ENCODE assay signal across 16 mouse cellular contexts in the genomic region with DNA sequence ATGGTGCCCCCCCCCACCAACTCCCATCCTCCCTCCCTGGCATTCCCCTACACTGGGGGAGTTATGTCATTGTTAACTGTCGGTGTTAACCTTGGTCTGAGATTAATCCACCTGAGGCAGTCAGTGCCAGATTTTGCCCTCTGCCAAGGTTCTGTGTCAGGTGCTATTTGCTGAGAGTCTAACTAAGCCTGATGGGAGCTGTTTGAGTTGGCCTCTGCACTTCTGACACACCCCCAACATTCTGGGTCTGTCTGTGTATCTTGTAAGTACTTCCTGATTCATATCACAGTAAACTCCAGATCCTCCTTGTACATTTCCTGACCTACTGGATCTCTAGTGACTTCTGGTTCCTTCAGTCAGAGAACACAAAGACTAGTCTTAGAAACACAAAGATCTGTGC. TPM values are rescaled to one million over a fixed set of nuclear protein-coding genes. Genes with fewer than 3 reads are reported as not detected.
DNase-seq lines count a peak whose midpoint lies in the region; ATAC-seq lines count a peak whose summit lies in the region.
"Had no signal": no experiment of that assay in that cellular context is flagged by ENCODE, and none has a peak within 500 bp of the region (broad histone marks: within the 10 kb centered on the region; RNA-seq: fewer than 3 reads in every experiment).

No protein-coding gene starts in this region.

- peaks cover 13% of the 10 kb centered on the region for H3K4me1 ChIP-seq in heart, embryonic 10.5 days
- peaks cover 18% of the 10 kb centered on the region for H3K4me1 ChIP-seq in heart, embryonic 12.5 days (replicated peaks)
- peaks cover 15% of the 10 kb centered on the region for H3K4me1 ChIP-seq in midbrain, embryonic 13.5 days (replicated peaks)
- H3K4me1 ChIP-seq in midbrain, embryonic 14.5 days (ENCODE audit: control insufficient read depth, insufficient read depth, low read length), result 0 out of 2 replicates have a peak, but pooled peaks cover 6% of the 10 kb centered on the region

- no peaks in the 10 kb centered on the region for H3K27me3 ChIP-seq in heart, embryonic 10.5 days (ENCODE audit: insufficient read depth, poor library complexity, severe bottlenecking)
- no peaks in the 10 kb centered on the region for H3K27me3 ChIP-seq in heart, embryonic 12.5 days (replicated peaks)
- no peaks in the 10 kb centered on the region for H3K27me3 ChIP-seq in midbrain, embryonic 13.5 days
- no peaks in the 10 kb centered on the region for H3K27me3 ChIP-seq in midbrain, embryonic 14.5 days (ENCODE audit: control insufficient read depth, insufficient read depth, low read length)
- H3K27me3 ChIP-seq: liver, embryonic 15.5 days had no signal

- DNase-seq in heart, embryonic 10.5 days (ENCODE audit: low spot score), result peak; percentile 28
- peak; percentile 21 for DNase-seq in 416B (ENCODE audit: low read depth)
- peak; percentile 43 for DNase-seq in kidney, postnatal 10 days
- DNase-seq in lung, postnatal 14 days, result peak; percentile 19
- no peak for DNase-seq in midbrain, embryonic 14.5 days
- DNase-seq in cerebellum, postnatal 10 days, result no peak
- DNase-seq: cerebellum, adult 8-10 months; embryo, embryonic 11 days; forebrain, postnatal 0 days; thymus, postnatal 25 days had no signal

- H3K9me3 ChIP-seq in heart, embryonic 10.5 days, result no peaks in the 10 kb centered on the region
- H3K9me3 ChIP-seq in heart, embryonic 12.5 days (replicated peaks), result no peaks in the 10 kb centered on the region
- no peaks in the 10 kb centered on the region for H3K9me3 ChIP-seq in midbrain, embryonic 13.5 days
- H3K9me3 ChIP-seq in midbrain, embryonic 14.5 days (ENCODE audit: control insufficient read depth, low read length), result no peaks in the 10 kb centered on the region
- H3K9me3 ChIP-seq: liver, embryonic 15.5 days; midbrain, embryonic 10.5 days had no signal

- no peak overlapping the region for H3K4me2 ChIP-seq in heart, embryonic 12.5 days
- H3K4me2 ChIP-seq in midbrain, embryonic 13.5 days (replicated peaks), result no peak overlapping the region
- no peak overlapping the region for H3K4me2 ChIP-seq in midbrain, embryonic 14.5 days (ENCODE audit: low read length)
- H3K4me2 ChIP-seq: liver, embryonic 15.5 days had no signal

- WGBS in heart, embryonic 10.5 days, result 72% methylated on average over 1 of the region's 1 CpGs
- 37% methylated on average over 1 of the region's 1 CpGs for WGBS in heart, embryonic 12.5 days
- 79% methylated on average over 1 of the region's 1 CpGs for WGBS in midbrain, embryonic 13.5 days
- 77% methylated on average over 1 of the region's 1 CpGs for WGBS in midbrain, embryonic 14.5 days

- no peak for ATAC-seq in heart, embryonic 12.5 days (ENCODE audit: insufficient number of reproducible peaks, low FRiP score)
- ATAC-seq in midbrain, embryonic 13.5 days, result no peak
- ATAC-seq in midbrain, embryonic 14.5 days (ENCODE audit: low FRiP score, low TSS enrichment), result no peak
- ATAC-seq: forebrain, postnatal 0 days; hindbrain, embryonic 16.5 days had no signal

- H3K27ac ChIP-seq in heart, embryonic 10.5 days, result no peak overlapping the region
- no peak overlapping the region for H3K27ac ChIP-seq in heart, embryonic 12.5 days (ENCODE audit: poor library complexity, severe bottlenecking)
- H3K27ac ChIP-seq in midbrain, embryonic 13.5 days, result no peak overlapping the region
- no peak overlapping the region for H3K27ac ChIP-seq in midbrain, embryonic 14.5 days (replicated peaks; ENCODE audit: low read depth, low read length)
- H3K27ac ChIP-seq: midbrain, embryonic 10.5 days had no signal

- H3K4me3 ChIP-seq in heart, embryonic 10.5 days, result no peak overlapping the region
- H3K4me3 ChIP-seq in heart, embryonic 12.5 days, result no peak overlapping the region
- H3K4me3 ChIP-seq in midbrain, embryonic 13.5 days (replicated peaks), result no peak overlapping the region
- no peak overlapping the region for H3K4me3 ChIP-seq in midbrain, embryonic 14.5 days (replicated peaks; ENCODE audit: low read depth, low read length)
- H3K4me3 ChIP-seq: liver, embryonic 15.5 days; midbrain, embryonic 10.5 days; myocyte had no signal

- no peak overlapping the region for H3K9ac ChIP-seq in heart, embryonic 12.5 days
- H3K9ac ChIP-seq in midbrain, embryonic 13.5 days (replicated peaks), result no peak overlapping the region
- no peak overlapping the region for H3K9ac ChIP-seq in midbrain, embryonic 14.5 days (replicated peaks; ENCODE audit: low read length)
- H3K9ac ChIP-seq: forebrain, postnatal 0 days; liver, embryonic 15.5 days had no signal

- H3K36me3 ChIP-seq in heart, embryonic 10.5 days, result 0 out of 2 replicates have a peak, but pooled peaks cover 13% of the 10 kb centered on the region
- H3K36me3 ChIP-seq in heart, embryonic 12.5 days, result no peaks in the 10 kb centered on the region
- H3K36me3 ChIP-seq in midbrain, embryonic 13.5 days, result no peaks in the 10 kb centered on the region; the same call in 1 of the 2 replicates
- H3K36me3 ChIP-seq in midbrain, embryonic 14.5 days (ENCODE audit: control insufficient read depth, insufficient read depth, low read length), result no peaks in the 10 kb centered on the region
- H3K36me3 ChIP-seq: liver, embryonic 15.5 days had no signal

RNA-seq across cellular contexts. Expression of a gene that starts 5.9 kb away (rescaled TPM):
- polyA plus RNA-seq in heart, embryonic 10.5 days (2016; fragmentation: Nextera tagmentation; extraction: Ambion mirVana), result 30.2 and 31.5 TPM in 2 replicates
- 37.3 and 39.4 TPM in 2 replicates for polyA plus RNA-seq in heart, embryonic 12.5 days (2016; fragmentation: Nextera tagmentation; extraction: Ambion mirVana)
- polyA plus RNA-seq in midbrain, embryonic 13.5 days (2015; fragmentation: Nextera tagmentation; extraction: Ambion mirVana), result 43.5 and 49.1 TPM in 2 replicates
- polyA plus RNA-seq in midbrain, embryonic 14.5 days (2014; fragmentation: Nextera tagmentation; extraction: Ambion mirVana), result 58.7 and 72.4 TPM in 2 replicates

RNA-seq across cellular contexts. Expression of a gene that starts 46.7 kb away (rescaled TPM):
- polyA plus RNA-seq in heart, embryonic 10.5 days (2016; fragmentation: Nextera tagmentation; extraction: Ambion mirVana), result 21.3 and 24.5 TPM in 2 replicates
- 13.9 and 14.7 TPM in 2 replicates for polyA plus RNA-seq in heart, embryonic 12.5 days (2016; fragmentation: Nextera tagmentation; extraction: Ambion mirVana)
- polyA plus RNA-seq in midbrain, embryonic 13.5 days (2015; fragmentation: Nextera tagmentation; extraction: Ambion mirVana), result 3.9 and 4.6 TPM in 2 replicates
- 4.1 and 4.5 TPM in 2 replicates for polyA plus RNA-seq in midbrain, embryonic 14.5 days (2014; fragmentation: Nextera tagmentation; extraction: Ambion mirVana)

Comparison
In these comparisons a context has a peak if more than half of its experiments do, and no peak if none do; other contexts are left out.
1. DNase-seq: peak in heart, embryonic 10.5 days (single experiment), 416B (single experiment), kidney, postnatal 10 days (single experiment) and lung, postnatal 14 days (single experiment); none in midbrain, embryonic 14.5 days (single experiment) and cerebellum, postnatal 10 days (0 of 2).